Mouse (Mus musculus): ENCODE measurements at regions not wholly inside any gene's neighbourhood (a gene's known extent, or its start where the extent isn't known, plus 50 kb on each side); places are given as distances from the start of the nearest gene placed in this dataset.

DNA sequence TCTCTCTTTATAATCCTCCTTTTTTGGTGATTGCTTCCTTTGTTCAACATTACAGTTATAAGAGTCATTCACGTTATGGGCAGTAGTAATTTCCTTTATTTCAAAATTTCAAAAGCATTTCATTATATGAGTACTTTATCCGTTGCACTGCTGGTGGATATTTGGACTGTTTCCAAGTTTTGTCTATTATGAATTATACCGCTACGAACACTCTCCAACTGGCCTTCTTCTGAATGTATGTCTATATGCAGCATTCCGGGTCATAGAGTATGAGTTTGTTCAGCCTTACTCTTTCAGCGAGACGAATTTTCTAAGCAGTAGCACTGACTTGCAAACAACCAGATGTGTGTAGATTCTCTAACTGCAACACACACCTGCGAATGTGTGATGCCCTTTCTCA is 57.8 kb downstream of the Dusp6 start:
- Histone ChIP-seq H3K36me3 (ENCODE audit: control insufficient read depth, insufficient read depth, low read length) (no peaks in the 10 kb centered on the region), H3K27ac (ENCODE audit: low read depth, low read length) (no peak overlapping the region), H3K9me3 (ENCODE audit: control insufficient read depth, low read length) (no peaks in the 10 kb centered on the region), H3K4me2 (ENCODE audit: low read depth) (no peak overlapping the region), H3K4me1 (ENCODE audit: control insufficient read depth, insufficient read depth, low read length) (no peaks in the 10 kb centered on the region), H3K27me3 (ENCODE audit: control insufficient read depth, insufficient read depth, low read length) (no peaks in the 10 kb centered on the region), H3K9ac (ENCODE audit: low read length) (no peak overlapping the region), H3K4me3 (ENCODE audit: low read depth, low read length) (no peak overlapping the region)
- ATAC-seq (ENCODE audit: insufficient read depth, low FRiP score, low TSS enrichment): no peak
- WGBS: 88% methylated on average over 8 of the region's 8 CpGs
- no peak for DNase-seq (ENCODE audit: low spot score)

DNA sequence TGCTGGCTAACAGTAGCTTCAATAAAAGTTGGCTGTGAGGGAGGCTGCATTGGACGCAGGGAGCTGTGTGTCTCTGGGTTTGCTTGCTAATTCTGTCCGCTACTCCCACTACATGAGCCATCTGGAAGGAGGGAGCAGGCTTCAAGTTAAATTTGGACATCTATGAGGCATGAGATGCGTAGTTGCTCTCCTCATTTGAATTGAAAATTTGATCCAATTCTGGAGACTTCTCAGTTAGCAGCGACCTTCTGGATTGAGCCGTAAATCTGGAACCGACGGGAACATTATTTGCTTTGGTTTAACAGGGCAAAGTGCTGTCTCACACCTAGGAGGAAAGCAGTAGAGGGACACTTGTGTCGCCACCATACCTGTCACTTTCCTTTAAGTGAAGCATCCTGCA is 60.3 kb downstream of the Dusp6 start:
- Histone ChIP-seq H3K36me3 (ENCODE audit: control insufficient read depth, insufficient read depth, low read length) (no peaks in the 10 kb centered on the region), H3K27me3 (ENCODE audit: control insufficient read depth, insufficient read depth, low read length) (no peaks in the 10 kb centered on the region), H3K27ac (ENCODE audit: low read depth, low read length) (no peak overlapping the region), H3K9ac (ENCODE audit: low read length) (no peak overlapping the region), H3K4me1 (ENCODE audit: control insufficient read depth, insufficient read depth, low read length) (no peaks in the 10 kb centered on the region), H3K9me3 (ENCODE audit: control insufficient read depth, low read length) (no peaks in the 10 kb centered on the region), H3K4me3 (ENCODE audit: low read depth, low read length) (no peak overlapping the region), H3K4me2 (ENCODE audit: low read depth) (no peak overlapping the region)
- DNase-seq (ENCODE audit: low spot score) (no peak), ATAC-seq (ENCODE audit: insufficient read depth, low FRiP score, low TSS enrichment) (no peak)
- 85% methylated on average over 8 of the region's 8 CpGs for whole genome bisulfite sequencing

DNA sequence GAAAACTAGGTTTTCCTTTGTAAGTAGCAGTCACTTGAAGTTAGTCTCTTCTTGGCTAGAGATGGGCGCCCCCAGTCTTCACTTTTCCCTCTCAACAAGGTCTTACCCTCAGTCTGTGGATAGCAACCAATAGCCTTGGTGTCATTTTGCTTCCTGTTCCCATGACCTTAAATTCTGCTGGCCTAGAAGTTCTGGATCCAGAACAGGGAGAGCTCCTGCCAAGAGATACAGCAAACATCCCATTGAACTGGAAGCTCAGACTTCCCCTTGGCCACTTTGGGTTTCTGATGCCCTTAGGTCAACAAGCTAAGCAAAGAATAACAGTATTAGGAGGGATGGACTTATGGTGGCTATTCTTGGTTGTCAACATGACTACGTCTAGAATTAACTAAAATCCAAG is 64.5 kb downstream of the Dusp6 start:
- Histone ChIP-seq H3K27me3 (ENCODE audit: control insufficient read depth, insufficient read depth, low read length) (no peaks in the 10 kb centered on the region), H3K4me2 (ENCODE audit: low read depth) (no peak overlapping the region), H3K36me3 (ENCODE audit: control insufficient read depth, insufficient read depth, low read length) (no peaks in the 10 kb centered on the region), H3K4me1 (ENCODE audit: control insufficient read depth, insufficient read depth, low read length) (no peaks in the 10 kb centered on the region), H3K27ac (ENCODE audit: low read depth, low read length) (no peak overlapping the region), H3K9me3 (ENCODE audit: control insufficient read depth, low read length) (no peaks in the 10 kb centered on the region), H3K9ac (ENCODE audit: low read length) (no peak overlapping the region), H3K4me3 (ENCODE audit: low read depth, low read length) (no peak overlapping the region)
- 93% methylated on average over 2 of the region's 2 CpGs for WGBS
- no peak for DNase-seq (ENCODE audit: low spot score)
- ATAC-seq (ENCODE audit: insufficient read depth, low FRiP score, low TSS enrichment): no peak

DNA sequence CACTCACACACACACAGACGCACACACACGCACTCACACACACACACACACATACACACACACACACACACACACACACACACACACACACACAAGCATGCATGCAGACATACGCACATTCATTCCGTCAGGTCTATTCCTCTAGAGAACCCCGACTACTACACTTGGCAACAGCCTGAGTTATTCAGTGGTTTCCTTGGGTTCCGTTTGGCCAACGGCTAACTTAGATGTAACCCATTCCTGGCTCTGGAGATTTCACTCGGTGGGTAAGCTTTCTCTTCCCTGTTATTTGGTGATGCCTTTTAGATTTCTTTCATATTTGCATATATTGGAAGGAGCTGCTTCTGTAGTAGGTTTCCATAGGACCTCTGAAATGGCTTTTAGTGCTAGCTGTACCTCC is 65.5 kb downstream of the Dusp6 start:
- H3K36me3 ChIP-seq (ENCODE audit: control insufficient read depth, insufficient read depth, low read length): no peaks in the 10 kb centered on the region
- H3K4me2 ChIP-seq (ENCODE audit: low read depth): no peak overlapping the region
- DNase-seq (ENCODE audit: low spot score): no peak
- H3K4me3 ChIP-seq (ENCODE audit: low read depth, low read length): no peak overlapping the region
- H3K27ac ChIP-seq (ENCODE audit: low read depth, low read length): no peak overlapping the region
- H3K9ac ChIP-seq (ENCODE audit: low read length): no peak overlapping the region
- no peak for ATAC-seq (ENCODE audit: insufficient read depth, low FRiP score, low TSS enrichment)
- 92% methylated on average over 8 of the region's 8 CpGs for WGBS
- no peaks in the 10 kb centered on the region for H3K27me3 ChIP-seq (ENCODE audit: control insufficient read depth, insufficient read depth, low read length)
- no peaks in the 10 kb centered on the region for H3K4me1 ChIP-seq (ENCODE audit: control insufficient read depth, insufficient read depth, low read length)
- H3K9me3 ChIP-seq (ENCODE audit: control insufficient read depth, low read length): no peaks in the 10 kb centered on the region

GRCm38 (mm10) chr10:99329469-99329868 is 66.4 kb downstream of the Dusp6 start:
- Histone ChIP-seq H3K4me3 (ENCODE audit: low read depth, low read length) (no peak overlapping the region), H3K4me2 (ENCODE audit: low read depth) (no peak overlapping the region), H3K27me3 (ENCODE audit: control insufficient read depth, insufficient read depth, low read length) (no peaks in the 10 kb centered on the region), H3K9me3 (ENCODE audit: control insufficient read depth, low read length) (no peaks in the 10 kb centered on the region), H3K36me3 (ENCODE audit: control insufficient read depth, insufficient read depth, low read length) (no peaks in the 10 kb centered on the region), H3K27ac (ENCODE audit: low read depth, low read length) (no peak overlapping the region), H3K9ac (ENCODE audit: low read length) (no peak overlapping the region), H3K4me1 (ENCODE audit: control insufficient read depth, insufficient read depth, low read length) (no peaks in the 10 kb centered on the region)
- ATAC-seq (ENCODE audit: insufficient read depth, low FRiP score, low TSS enrichment) (no peak), DNase-seq (ENCODE audit: low spot score) (no peak)
- WGBS: 90% methylated on average over 6 of the region's 6 CpGs

DNA sequence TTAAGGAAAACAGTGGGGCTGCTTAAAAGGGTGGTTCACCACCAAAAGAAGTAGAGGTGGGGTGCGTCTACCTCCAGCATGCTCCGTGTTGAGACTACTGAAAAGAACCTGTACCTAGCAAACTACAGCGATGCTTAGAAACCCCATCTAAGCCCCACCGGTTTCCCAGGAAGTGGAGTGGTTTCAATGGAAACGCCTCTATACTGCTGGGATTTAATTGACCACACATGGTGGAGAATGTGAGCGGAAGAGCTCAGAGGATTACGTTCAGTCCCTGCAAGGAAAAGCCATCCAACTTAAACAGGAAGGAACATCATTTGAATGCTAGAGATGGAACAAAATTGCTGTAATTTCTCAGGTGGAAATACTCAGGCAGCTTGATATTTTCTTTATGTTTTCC is 67.5 kb downstream of the Dusp6 start:
- H3K27ac ChIP-seq (ENCODE audit: low read depth, low read length): no peak overlapping the region

DNA sequence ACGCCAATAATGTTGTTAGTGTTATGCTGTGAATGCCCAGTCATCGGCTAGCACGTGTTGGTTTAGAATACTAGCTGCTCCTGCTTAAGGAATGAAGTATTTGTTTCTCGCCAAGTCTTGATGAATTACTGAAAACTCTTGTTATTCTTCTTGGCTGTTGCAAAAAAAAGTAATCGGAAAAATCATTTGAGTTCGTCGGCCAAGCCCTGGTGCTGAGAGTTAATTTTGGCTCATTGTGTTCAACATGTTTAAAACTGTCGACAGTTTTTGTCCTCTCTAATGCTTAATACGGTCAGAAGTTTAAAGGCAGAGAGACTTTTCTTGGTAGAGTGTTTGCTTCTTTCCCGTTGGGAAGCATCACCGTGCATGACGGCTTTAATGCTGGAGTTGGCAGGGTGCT is 68.8 kb downstream of the Dusp6 start:
- ATAC-seq (ENCODE audit: insufficient read depth, low FRiP score, low TSS enrichment): no peak
- no peak for DNase-seq (ENCODE audit: low spot score)
- H3K27ac ChIP-seq (ENCODE audit: low read depth, low read length): no peak overlapping the region
- no peaks in the 10 kb centered on the region for H3K27me3 ChIP-seq (ENCODE audit: control insufficient read depth, insufficient read depth, low read length)
- no peaks in the 10 kb centered on the region for H3K36me3 ChIP-seq (ENCODE audit: control insufficient read depth, insufficient read depth, low read length)
- no peaks in the 10 kb centered on the region for H3K4me1 ChIP-seq (ENCODE audit: control insufficient read depth, insufficient read depth, low read length)
- H3K4me3 ChIP-seq (ENCODE audit: low read depth, low read length): no peak overlapping the region
- no peak overlapping the region for H3K4me2 ChIP-seq (ENCODE audit: low read depth)
- H3K9ac ChIP-seq (ENCODE audit: low read length): no peak overlapping the region
- no peaks in the 10 kb centered on the region for H3K9me3 ChIP-seq (ENCODE audit: control insufficient read depth, low read length)
- WGBS: 95% methylated on average over 12 of the region's 12 CpGs

More for the DNA sequence above, 67.5 kb downstream of the Dusp6 start:
- 53% methylated on average over 7 of the region's 7 CpGs for WGBS
- no peak overlapping the region for H3K4me3 ChIP-seq (ENCODE audit: low read depth, low read length)
- H3K4me2 ChIP-seq (ENCODE audit: low read depth): no peak overlapping the region
- no peak overlapping the region for H3K9ac ChIP-seq (ENCODE audit: low read length)
- H3K4me1 ChIP-seq (ENCODE audit: control insufficient read depth, insufficient read depth, low read length): no peaks in the 10 kb centered on the region
- H3K9me3 ChIP-seq (ENCODE audit: control insufficient read depth, low read length): no peaks in the 10 kb centered on the region
- ATAC-seq (ENCODE audit: insufficient read depth, low FRiP score, low TSS enrichment): no peak
- H3K27me3 ChIP-seq (ENCODE audit: control insufficient read depth, insufficient read depth, low read length): no peaks in the 10 kb centered on the region
- H3K36me3 ChIP-seq (ENCODE audit: control insufficient read depth, insufficient read depth, low read length): no peaks in the 10 kb centered on the region
- no peak for DNase-seq (ENCODE audit: low spot score)

DNA sequence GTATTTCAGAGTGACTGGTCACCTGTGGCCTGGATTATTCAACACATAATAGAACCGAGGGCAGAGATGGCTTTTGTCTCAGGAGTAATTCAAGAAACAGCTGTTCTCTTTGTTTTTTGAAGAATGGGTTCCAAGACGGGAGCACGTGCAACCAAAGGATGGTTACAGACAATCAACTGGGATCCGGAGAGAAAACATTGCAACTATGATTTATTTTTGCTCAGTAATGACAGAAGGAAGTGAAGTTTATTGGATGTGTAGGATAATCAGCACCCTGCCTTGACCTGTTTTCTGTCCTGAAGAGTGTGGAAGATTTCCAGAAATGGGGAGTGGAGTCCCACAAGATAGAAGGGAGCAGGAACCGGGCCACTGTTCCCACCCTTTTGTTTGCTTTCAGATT is 70.8 kb downstream of the Dusp6 start:
- Histone ChIP-seq H3K27me3 (ENCODE audit: control insufficient read depth, insufficient read depth, low read length) (no peaks in the 10 kb centered on the region), H3K4me2 (ENCODE audit: low read depth) (no peak overlapping the region), H3K36me3 (ENCODE audit: control insufficient read depth, insufficient read depth, low read length) (no peaks in the 10 kb centered on the region), H3K9me3 (ENCODE audit: control insufficient read depth, low read length) (no peaks in the 10 kb centered on the region), H3K4me1 (ENCODE audit: control insufficient read depth, insufficient read depth, low read length) (no peaks in the 10 kb centered on the region), H3K27ac (ENCODE audit: low read depth, low read length) (no peak overlapping the region), H3K4me3 (ENCODE audit: low read depth, low read length) (no peak overlapping the region), H3K9ac (ENCODE audit: low read length) (no peak overlapping the region)
- DNase-seq (ENCODE audit: low spot score): no peak
- 54% methylated on average over 5 of the region's 5 CpGs for WGBS
- no peak for ATAC-seq (ENCODE audit: insufficient read depth, low FRiP score, low TSS enrichment)

DNA sequence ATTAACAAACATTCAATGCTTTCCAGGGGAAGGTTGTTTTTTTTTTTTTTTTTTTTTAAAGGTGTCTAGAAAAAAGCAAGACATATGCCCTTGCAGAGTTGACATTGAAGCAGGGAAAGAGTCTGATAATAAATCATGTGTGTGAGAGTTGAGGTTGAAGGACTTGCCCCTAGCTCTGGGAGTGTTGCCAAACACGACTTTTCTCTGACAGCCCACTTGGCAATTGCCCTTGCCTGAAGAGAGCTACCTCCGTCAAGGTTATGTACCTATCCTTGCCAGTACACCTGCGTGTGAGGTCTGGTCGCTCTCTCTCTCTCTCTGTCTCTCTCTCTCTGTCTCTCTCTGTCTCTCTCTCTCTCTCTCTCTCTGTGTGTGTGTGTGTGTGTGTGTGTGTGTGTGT is 73.1 kb downstream of the Dusp6 start:
- H3K27me3 ChIP-seq (ENCODE audit: control insufficient read depth, insufficient read depth, low read length): no peaks in the 10 kb centered on the region
- no peak for DNase-seq (ENCODE audit: low spot score)
- ATAC-seq (ENCODE audit: insufficient read depth, low FRiP score, low TSS enrichment): no peak
- H3K9ac ChIP-seq (ENCODE audit: low read length): no peak overlapping the region
- H3K36me3 ChIP-seq (ENCODE audit: control insufficient read depth, insufficient read depth, low read length): no peaks in the 10 kb centered on the region
- 85% methylated on average over 4 of the region's 4 CpGs for WGBS
- H3K9me3 ChIP-seq (ENCODE audit: control insufficient read depth, low read length): no peaks in the 10 kb centered on the region
- no peak overlapping the region for H3K4me2 ChIP-seq (ENCODE audit: low read depth)
- H3K4me3 ChIP-seq (ENCODE audit: low read depth, low read length): no peak overlapping the region
- H3K27ac ChIP-seq (ENCODE audit: low read depth, low read length): no peak overlapping the region
- no peaks in the 10 kb centered on the region for H3K4me1 ChIP-seq (ENCODE audit: control insufficient read depth, insufficient read depth, low read length)
